In the genomic region with DNA sequence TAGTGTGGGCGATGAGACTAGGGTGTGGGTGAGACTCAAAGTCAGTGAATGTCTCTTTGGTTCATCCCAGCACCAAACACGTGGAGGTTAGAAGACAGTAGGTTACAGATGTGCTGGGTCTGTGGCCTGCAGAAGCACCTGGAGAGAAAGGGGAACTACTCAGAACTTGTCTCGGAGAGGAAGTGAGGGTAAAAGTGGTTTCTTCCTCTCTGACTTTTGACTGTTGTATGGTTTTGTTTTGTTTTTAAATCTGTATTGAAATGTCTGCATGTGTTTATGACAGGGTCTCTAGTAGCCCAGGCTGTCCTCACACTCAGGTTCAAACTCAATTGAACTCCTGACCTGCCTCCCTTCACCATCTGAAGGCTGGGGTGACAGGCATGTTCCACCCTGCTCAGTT, we compare ENCODE assay signal across 13 mouse cellular contexts. TPM values are rescaled to one million over a fixed set of nuclear protein-coding genes. Genes with fewer than 3 reads are reported as not detected.
A peak's percentile ranks its signal among the peaks of the same experiment; 100 is the strongest.
DNase-seq lines count a peak whose midpoint lies in the region; ATAC-seq lines count a peak whose summit lies in the region.
"Had no signal": no experiment of that assay in that cellular context is flagged by ENCODE, and none has a peak within 500 bp of the region (broad histone marks: within the 10 kb centered on the region; RNA-seq: fewer than 3 reads in every experiment).

No protein-coding gene starts in this region.

- H3K4me3 ChIP-seq in kidney, embryonic 15.5 days (replicated peaks): no peak overlapping the region
- H3K4me3 ChIP-seq: liver, embryonic 15.5 days; midbrain, embryonic 15.5 days had no signal

- no peaks in the 10 kb centered on the region for H3K27me3 ChIP-seq in kidney, embryonic 15.5 days
- H3K27me3 ChIP-seq: liver, embryonic 15.5 days; midbrain, embryonic 15.5 days; Patski had no signal

- H3K36me3 ChIP-seq in kidney, embryonic 15.5 days: no peaks in the 10 kb centered on the region
- H3K36me3 ChIP-seq: liver, embryonic 15.5 days; midbrain, embryonic 15.5 days had no signal

- DNase-seq in lung, postnatal 36 days: peak; percentile 26
- DNase-seq in lung, postnatal 14 days: no peak
- peak; percentile 73 for DNase-seq in MEL-GATA-1-ER (ENCODE audit: extremely low read depth, low read depth)
- DNase-seq in thymus, postnatal 4 days: peak; percentile 61
- DNase-seq in kidney, adult 8-10 months: no peak
- DNase-seq: cerebellum, postnatal 25 days; heart, postnatal 36 days; layer of hippocampus, postnatal 36 days had no signal

- WGBS in kidney, embryonic 15.5 days: 78% methylated on average over 3 of the region's 3 CpGs

- H3K4me1 ChIP-seq in kidney, embryonic 15.5 days: peaks cover 20% of the 10 kb centered on the region

- ATAC-seq in megakaryocyte progenitor cell, adult 5-6 weeks (replicated peaks; ENCODE audit: poor library complexity): peak; percentile 59
- ATAC-seq in kidney, embryonic 15.5 days (replicated peaks; ENCODE audit: low FRiP score): no peak
- ATAC-seq: midbrain, embryonic 15.5 days; Patski had no signal

- no peaks in the 10 kb centered on the region for H3K9me3 ChIP-seq in kidney, embryonic 15.5 days (replicated peaks)
- H3K9me3 ChIP-seq: liver, embryonic 15.5 days; midbrain, embryonic 15.5 days had no signal

- H3K27ac ChIP-seq in kidney, embryonic 15.5 days: no peak overlapping the region
- H3K27ac ChIP-seq: liver, embryonic 15.5 days; midbrain, embryonic 15.5 days had no signal

- no peak overlapping the region for H3K9ac ChIP-seq in kidney, embryonic 15.5 days
- H3K9ac ChIP-seq: liver, embryonic 15.5 days; midbrain, embryonic 15.5 days had no signal

- no peak overlapping the region for H3K4me2 ChIP-seq in kidney, embryonic 15.5 days
- H3K4me2 ChIP-seq: liver, embryonic 15.5 days; midbrain, embryonic 15.5 days had no signal

RNA-seq across cellular contexts. Expression of gene Slc44a2, which starts 7.5 kb away (rescaled TPM):
- 80.9 and 85.5 TPM in 2 replicates for total RNA-seq in megakaryocyte progenitor cell, adult 5-6 weeks (2015)
- total RNA-seq in megakaryocyte progenitor cell, adult 5-6 weeks (2017): 66.8 and 68.2 TPM in 2 replicates
- polyA plus RNA-seq in kidney, embryonic 15.5 days (2015; fragmentation: Nextera tagmentation; extraction: Ambion mirVana): 85.4 and 97.1 TPM in 2 replicates

RNA-seq across cellular contexts. Expression of gene Ap1m2, which starts 15.9 kb away (rescaled TPM):
- 0.32 and 0.57 TPM in 2 replicates for total RNA-seq in megakaryocyte progenitor cell, adult 5-6 weeks (2015)
- total RNA-seq in megakaryocyte progenitor cell, adult 5-6 weeks (2017): 0.44 and 2.8 TPM in 2 replicates
- polyA plus RNA-seq in kidney, embryonic 15.5 days (2015; fragmentation: Nextera tagmentation; extraction: Ambion mirVana): 35.9 and 37.1 TPM in 2 replicates
- total RNA-seq: heart, postnatal 36 days had no signal
- polyA plus RNA-seq: Patski had no signal

RNA-seq across cellular contexts. Expression of gene Cdkn2d, which starts 36.8 kb away (rescaled TPM):
- 24.1 and 24.3 TPM in 2 replicates for total RNA-seq in megakaryocyte progenitor cell, adult 5-6 weeks (2015)
- total RNA-seq in megakaryocyte progenitor cell, adult 5-6 weeks (2017): 11.2 and 16.1 TPM in 2 replicates
- 51.2 and 51.5 TPM in 2 replicates for polyA plus RNA-seq in kidney, embryonic 15.5 days (2015; fragmentation: Nextera tagmentation; extraction: Ambion mirVana)

RNA-seq across cellular contexts. Expression of gene Ilf3, which starts 39.6 kb away (rescaled TPM):
- 55.7 and 56.9 TPM in 2 replicates for total RNA-seq in megakaryocyte progenitor cell, adult 5-6 weeks (2015)
- total RNA-seq in megakaryocyte progenitor cell, adult 5-6 weeks (2017): 97.5 and 100 TPM in 2 replicates
- polyA plus RNA-seq in kidney, embryonic 15.5 days (2015; fragmentation: Nextera tagmentation; extraction: Ambion mirVana): 208 and 221 TPM in 2 replicates

RNA-seq across cellular contexts. Expression of gene Kri1, which starts 40.3 kb away (rescaled TPM):
- 33.8 and 38.8 TPM in 2 replicates for total RNA-seq in megakaryocyte progenitor cell, adult 5-6 weeks (2015)
- total RNA-seq in megakaryocyte progenitor cell, adult 5-6 weeks (2017): 83.1 and 87.6 TPM in 2 replicates
- polyA plus RNA-seq in kidney, embryonic 15.5 days (2015; fragmentation: Nextera tagmentation; extraction: Ambion mirVana): 13.8 and 19.8 TPM in 2 replicates

Comparison
In these comparisons a context has a peak if more than half of its experiments do, and no peak if none do; other contexts are left out.
1. DNase-seq: peak in lung, postnatal 36 days (single experiment), MEL-GATA-1-ER (single experiment) and thymus, postnatal 4 days (single experiment); none in lung, postnatal 14 days (single experiment) and kidney, adult 8-10 months (0 of 2).